Mouse (Mus musculus): ENCODE results near the gene Tmem147. TPM values are rescaled to one million over a fixed set of nuclear protein-coding genes. Genes with fewer than 3 reads are reported as not detected.

Tmem147 gene
- polyA plus RNA-seq (2014; fragmentation: Illumina TruSeq; extraction: RNeasy Lipid Tissue Mini Kit (QIAGEN cat#74804); ENCODE audit: insufficient read depth, low read depth, low replicate concordance), result 100 TPM

DNA sequence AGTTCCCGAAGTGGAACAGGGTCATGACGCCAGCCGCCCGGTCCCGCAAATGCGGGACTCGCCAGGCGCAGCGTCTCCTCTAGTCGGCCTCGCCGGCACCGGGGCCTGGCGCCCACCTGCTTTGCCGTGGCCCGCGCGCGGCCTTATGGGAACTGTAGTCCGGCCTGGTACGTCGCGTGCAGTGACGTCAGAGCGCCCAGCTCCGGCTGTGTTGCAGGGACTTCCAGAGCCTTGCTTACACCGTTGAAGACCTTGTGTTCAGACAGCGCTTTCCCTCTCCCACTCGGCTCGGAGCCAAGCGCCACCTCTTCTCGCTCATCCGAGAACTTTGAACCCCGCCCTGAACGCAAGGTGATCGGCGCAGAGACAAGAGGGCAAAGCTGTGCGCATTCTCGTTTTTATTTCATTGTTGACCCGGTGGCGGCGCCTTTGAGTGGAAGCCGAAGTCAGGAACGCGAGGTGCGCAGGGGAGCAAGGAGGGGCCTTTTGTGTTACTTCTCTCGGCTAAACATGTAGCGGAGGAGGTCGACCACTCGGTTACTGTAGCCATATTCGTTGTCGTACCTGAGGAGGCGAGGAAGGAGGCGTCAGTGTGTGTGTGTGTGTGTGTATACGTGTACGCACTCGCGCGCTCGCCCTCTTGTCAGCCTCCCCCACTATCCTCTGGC is at the start of gene Tmem147:
Gene Tmem147 (minus strand): TSS at position 145 of the 668 bp plus-strand sequence.

DNA sequence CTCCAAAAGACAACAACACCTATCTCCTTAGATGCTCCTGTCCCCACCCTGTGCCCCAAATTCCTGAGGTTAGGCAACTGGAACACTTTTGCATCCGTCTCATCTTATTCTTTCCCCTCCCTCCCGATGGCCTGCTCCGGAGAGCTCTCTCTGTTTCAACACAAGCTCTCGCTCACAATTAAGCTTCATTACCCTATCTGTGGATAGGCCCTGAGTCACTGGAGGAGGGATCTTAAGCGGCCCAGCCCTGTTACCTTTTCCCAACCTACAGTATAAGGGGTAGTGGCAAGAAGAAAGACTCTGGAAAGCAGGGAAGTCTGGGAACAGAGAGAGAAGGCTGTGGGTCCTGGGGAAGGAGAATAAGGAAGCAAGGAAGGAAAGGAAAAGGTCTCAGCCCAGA is 34.1 kb upstream of the Tmem147 start, which contains the start of gene Dmkn:
Gene Dmkn (plus strand): TSS at position 301 of the 400 bp plus-strand sequence.

DNA sequence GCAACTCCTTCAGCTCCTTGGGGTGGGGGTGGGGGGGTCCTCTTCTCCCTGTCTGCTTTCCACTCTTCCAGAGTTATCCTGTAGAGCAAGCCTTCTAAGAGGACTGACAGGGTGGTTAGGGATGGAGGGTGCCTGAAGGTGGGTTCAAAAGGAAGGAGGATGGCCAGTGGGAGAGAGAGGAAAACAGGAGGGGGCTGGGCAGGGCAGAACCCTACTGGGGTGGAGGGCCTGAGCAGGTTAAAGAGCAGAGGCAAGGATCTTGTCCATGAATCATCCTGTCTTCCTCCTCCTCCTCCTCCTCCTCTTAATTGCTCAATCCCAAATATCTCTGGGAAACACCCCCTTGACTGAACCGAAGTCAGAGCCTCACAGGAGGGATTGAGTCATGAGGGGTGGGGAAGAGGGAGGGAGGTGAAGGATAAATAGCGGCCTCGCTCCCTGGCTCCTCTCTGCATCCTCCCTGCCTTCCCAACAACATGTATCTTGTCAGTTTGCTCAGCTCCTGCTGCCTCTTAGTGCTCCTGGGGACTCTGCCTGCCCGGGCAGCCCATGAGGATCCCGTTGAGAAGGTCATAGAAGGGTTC is 21.8 kb upstream of the Tmem147 start, which contains the start of gene Sbsn:
Gene Sbsn (plus strand): TSS at position 386 of the 584 bp plus-strand sequence.

DNA sequence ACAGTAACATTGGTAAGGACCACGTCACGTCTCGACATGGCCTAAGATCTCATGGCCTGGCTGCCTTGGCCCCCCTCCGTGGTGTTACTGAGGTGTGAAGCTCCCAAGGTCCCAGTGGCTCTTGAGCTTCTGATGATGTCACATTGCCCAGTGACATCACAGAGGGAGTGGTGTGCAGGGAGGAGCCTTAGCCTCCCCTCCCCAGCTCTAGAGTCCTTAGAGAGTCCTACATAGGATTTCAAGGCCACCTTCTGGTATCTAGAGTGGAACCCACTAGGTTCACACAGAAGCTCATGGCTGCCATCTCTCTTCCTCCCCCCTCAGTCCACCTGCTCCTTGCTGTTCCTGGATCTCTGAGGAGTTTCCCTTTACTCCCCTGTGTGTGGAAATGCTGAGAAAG is 14.3 kb upstream of the Tmem147 start, which contains the start of gene Gapdhs:
Gene Gapdhs (minus strand): TSS at position 65 of the 400 bp plus-strand sequence.

DNA sequence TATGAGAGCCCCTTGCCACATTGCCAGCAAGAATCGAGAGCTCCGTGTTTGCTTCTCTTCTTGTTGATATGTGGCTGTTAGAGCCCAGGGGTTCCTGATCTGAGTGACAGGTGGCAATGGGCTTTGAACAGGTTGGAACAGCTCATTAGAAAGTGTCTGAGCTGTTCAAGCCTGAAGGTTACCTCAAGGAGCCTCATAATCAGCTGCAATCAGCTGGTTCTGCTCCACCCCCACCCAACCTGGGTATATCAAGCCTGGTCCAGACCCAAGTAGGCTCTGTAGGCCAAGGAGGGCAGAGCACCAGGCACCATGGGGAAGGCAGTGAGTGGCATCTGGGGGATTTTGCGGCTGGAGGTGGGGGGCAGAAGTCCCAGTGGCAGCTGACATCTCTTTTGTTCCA is 17.4 kb downstream of the Tmem147 start, which contains the start of gene Atp4a:
Gene Atp4a (plus strand): TSS at position 268 of the 400 bp plus-strand sequence.

DNA sequence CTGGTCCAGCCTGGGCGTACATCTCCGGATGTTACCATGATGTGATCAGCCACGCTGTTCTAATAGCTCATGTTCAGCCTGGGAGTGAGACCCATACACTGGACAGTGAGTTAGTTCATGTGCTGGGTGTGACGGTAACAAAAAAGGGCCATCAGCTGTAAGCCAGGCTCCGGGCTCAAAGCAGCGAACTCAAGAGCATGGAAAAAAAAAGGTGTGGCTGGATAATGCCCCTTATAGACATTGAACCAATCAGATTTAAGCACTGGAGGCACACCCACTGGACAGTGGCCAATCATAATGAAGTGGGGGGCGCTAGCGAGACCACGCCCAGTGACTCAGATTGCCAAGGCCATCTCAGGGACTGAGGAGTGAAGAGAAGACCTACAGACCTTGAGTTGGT is 30.8 kb downstream of the Tmem147 start, which contains the start of gene 2200002J24Rik:
Gene 2200002J24Rik (plus strand): TSS at position 338 of the 400 bp plus-strand sequence.

Other genes starting within 250 kb of the Tmem147 start
- gene Prodh2, start 235.9 kb downstream of the Tmem147 start, polyA plus RNA-seq (2014; fragmentation: Illumina TruSeq; extraction: RNeasy Lipid Tissue Mini Kit (QIAGEN cat#74804); ENCODE audit: insufficient read depth, low read depth, low replicate concordance), result not detected
- 1.8 TPM for gene Arhgap33, start 194.5 kb downstream of the Tmem147 start, polyA plus RNA-seq (2014; fragmentation: Illumina TruSeq; extraction: RNeasy Lipid Tissue Mini Kit (QIAGEN cat#74804); ENCODE audit: insufficient read depth, low read depth, low replicate concordance)
- 15.7 TPM for gene Hspb6, start 177.4 kb downstream of the Tmem147 start, polyA plus RNA-seq (2014; fragmentation: Illumina TruSeq; extraction: RNeasy Lipid Tissue Mini Kit (QIAGEN cat#74804); ENCODE audit: insufficient read depth, low read depth, low replicate concordance)
- gene Proser3, start 177.2 kb downstream of the Tmem147 start, polyA plus RNA-seq (2014; fragmentation: Illumina TruSeq; extraction: RNeasy Lipid Tissue Mini Kit (QIAGEN cat#74804); ENCODE audit: insufficient read depth, low read depth, low replicate concordance), result 3.8 TPM
- 24.8 TPM for gene Lin37, start 169.7 kb downstream of the Tmem147 start, polyA plus RNA-seq (2014; fragmentation: Illumina TruSeq; extraction: RNeasy Lipid Tissue Mini Kit (QIAGEN cat#74804); ENCODE audit: insufficient read depth, low read depth, low replicate concordance)
- 48.6 TPM for gene U2af1l4, start 166.2 kb downstream of the Tmem147 start, polyA plus RNA-seq (2014; fragmentation: Illumina TruSeq; extraction: RNeasy Lipid Tissue Mini Kit (QIAGEN cat#74804); ENCODE audit: insufficient read depth, low read depth, low replicate concordance)
- gene Gm49396, start 166.2 kb downstream of the Tmem147 start, polyA plus RNA-seq (2014; fragmentation: Illumina TruSeq; extraction: RNeasy Lipid Tissue Mini Kit (QIAGEN cat#74804); ENCODE audit: insufficient read depth, low read depth, low replicate concordance), result 3.4 TPM
- gene Psenen, start 165.9 kb downstream of the Tmem147 start, polyA plus RNA-seq (2014; fragmentation: Illumina TruSeq; extraction: RNeasy Lipid Tissue Mini Kit (QIAGEN cat#74804); ENCODE audit: insufficient read depth, low read depth, low replicate concordance), result 190 TPM
- 8.4 TPM for gene Igflr1, start 164.1 kb downstream of the Tmem147 start, polyA plus RNA-seq (2014; fragmentation: Illumina TruSeq; extraction: RNeasy Lipid Tissue Mini Kit (QIAGEN cat#74804); ENCODE audit: insufficient read depth, low read depth, low replicate concordance)
- gene Kmt2b, start 140.8 kb downstream of the Tmem147 start, polyA plus RNA-seq (2014; fragmentation: Illumina TruSeq; extraction: RNeasy Lipid Tissue Mini Kit (QIAGEN cat#74804); ENCODE audit: insufficient read depth, low read depth, low replicate concordance), result 8.2 TPM
- gene Zbtb32, start 130.6 kb downstream of the Tmem147 start, polyA plus RNA-seq (2014; fragmentation: Illumina TruSeq; extraction: RNeasy Lipid Tissue Mini Kit (QIAGEN cat#74804); ENCODE audit: insufficient read depth, low read depth, low replicate concordance), result 2.5 TPM
- gene Upk1a, start 116.7 kb downstream of the Tmem147 start, polyA plus RNA-seq (2014; fragmentation: Illumina TruSeq; extraction: RNeasy Lipid Tissue Mini Kit (QIAGEN cat#74804); ENCODE audit: insufficient read depth, low read depth, low replicate concordance), result 2.1 TPM
- 694 TPM for gene Cox6b1, start 103.4 kb downstream of the Tmem147 start, polyA plus RNA-seq (2014; fragmentation: Illumina TruSeq; extraction: RNeasy Lipid Tissue Mini Kit (QIAGEN cat#74804); ENCODE audit: insufficient read depth, low read depth, low replicate concordance)
- gene Etv2, start 93.7 kb downstream of the Tmem147 start, polyA plus RNA-seq (2014; fragmentation: Illumina TruSeq; extraction: RNeasy Lipid Tissue Mini Kit (QIAGEN cat#74804); ENCODE audit: insufficient read depth, low read depth, low replicate concordance), result not detected
- 62.6 TPM for gene Rbm42, start 79.2 kb downstream of the Tmem147 start, polyA plus RNA-seq (2014; fragmentation: Illumina TruSeq; extraction: RNeasy Lipid Tissue Mini Kit (QIAGEN cat#74804); ENCODE audit: insufficient read depth, low read depth, low replicate concordance)
- gene Haus5, start 64.5 kb downstream of the Tmem147 start, polyA plus RNA-seq (2014; fragmentation: Illumina TruSeq; extraction: RNeasy Lipid Tissue Mini Kit (QIAGEN cat#74804); ENCODE audit: insufficient read depth, low read depth, low replicate concordance), result 7.4 TPM
- gene Pmis2, start 57.9 kb downstream of the Tmem147 start, polyA plus RNA-seq (2014; fragmentation: Illumina TruSeq; extraction: RNeasy Lipid Tissue Mini Kit (QIAGEN cat#74804); ENCODE audit: insufficient read depth, low read depth, low replicate concordance), result not detected
- gene 2200002J24Rik, start 30.6 kb downstream of the Tmem147 start, polyA plus RNA-seq (2014; fragmentation: Illumina TruSeq; extraction: RNeasy Lipid Tissue Mini Kit (QIAGEN cat#74804); ENCODE audit: insufficient read depth, low read depth, low replicate concordance), result not detected
- gene Atp4a, start 17.3 kb downstream of the Tmem147 start, polyA plus RNA-seq (2014; fragmentation: Illumina TruSeq; extraction: RNeasy Lipid Tissue Mini Kit (QIAGEN cat#74804); ENCODE audit: insufficient read depth, low read depth, low replicate concordance), result not detected
- gene Gapdhs, start 14.1 kb upstream of the Tmem147 start, polyA plus RNA-seq (2014; fragmentation: Illumina TruSeq; extraction: RNeasy Lipid Tissue Mini Kit (QIAGEN cat#74804); ENCODE audit: insufficient read depth, low read depth, low replicate concordance), result not detected
- gene Sbsn, start 21.9 kb upstream of the Tmem147 start, polyA plus RNA-seq (2014; fragmentation: Illumina TruSeq; extraction: RNeasy Lipid Tissue Mini Kit (QIAGEN cat#74804); ENCODE audit: insufficient read depth, low read depth, low replicate concordance), result 17.0 TPM
- 66.8 TPM for gene Dmkn, start 34.2 kb upstream of the Tmem147 start, polyA plus RNA-seq (2014; fragmentation: Illumina TruSeq; extraction: RNeasy Lipid Tissue Mini Kit (QIAGEN cat#74804); ENCODE audit: insufficient read depth, low read depth, low replicate concordance)
- gene Krtdap, start 58.4 kb upstream of the Tmem147 start, polyA plus RNA-seq (2014; fragmentation: Illumina TruSeq; extraction: RNeasy Lipid Tissue Mini Kit (QIAGEN cat#74804); ENCODE audit: insufficient read depth, low read depth, low replicate concordance), result not detected
- gene Ffar2, start 94.2 kb upstream of the Tmem147 start, polyA plus RNA-seq (2014; fragmentation: Illumina TruSeq; extraction: RNeasy Lipid Tissue Mini Kit (QIAGEN cat#74804); ENCODE audit: insufficient read depth, low read depth, low replicate concordance), result 1.6 TPM
- not detected for gene Ffar3, start 126.6 kb upstream of the Tmem147 start, polyA plus RNA-seq (2014; fragmentation: Illumina TruSeq; extraction: RNeasy Lipid Tissue Mini Kit (QIAGEN cat#74804); ENCODE audit: insufficient read depth, low read depth, low replicate concordance)
- gene Ffar1, start 132.0 kb upstream of the Tmem147 start, polyA plus RNA-seq (2014; fragmentation: Illumina TruSeq; extraction: RNeasy Lipid Tissue Mini Kit (QIAGEN cat#74804); ENCODE audit: insufficient read depth, low read depth, low replicate concordance), result 0.51 TPM
- 9.9 TPM for gene Cd22, start 150.8 kb upstream of the Tmem147 start, polyA plus RNA-seq (2014; fragmentation: Illumina TruSeq; extraction: RNeasy Lipid Tissue Mini Kit (QIAGEN cat#74804); ENCODE audit: insufficient read depth, low read depth, low replicate concordance)
- 1.6 TPM for gene Mag, start 185.3 kb upstream of the Tmem147 start, polyA plus RNA-seq (2014; fragmentation: Illumina TruSeq; extraction: RNeasy Lipid Tissue Mini Kit (QIAGEN cat#74804); ENCODE audit: insufficient read depth, low read depth, low replicate concordance)
- 0.86 TPM for gene Hamp2, start 195.1 kb upstream of the Tmem147 start, polyA plus RNA-seq (2014; fragmentation: Illumina TruSeq; extraction: RNeasy Lipid Tissue Mini Kit (QIAGEN cat#74804); ENCODE audit: insufficient read depth, low read depth, low replicate concordance)
- 32.5 TPM for gene Hamp, start 214.5 kb upstream of the Tmem147 start, polyA plus RNA-seq (2014; fragmentation: Illumina TruSeq; extraction: RNeasy Lipid Tissue Mini Kit (QIAGEN cat#74804); ENCODE audit: insufficient read depth, low read depth, low replicate concordance)
- gene Usf2, start 227.3 kb upstream of the Tmem147 start, polyA plus RNA-seq (2014; fragmentation: Illumina TruSeq; extraction: RNeasy Lipid Tissue Mini Kit (QIAGEN cat#74804); ENCODE audit: insufficient read depth, low read depth, low replicate concordance), result 69.5 TPM
- gene Lsr, start 243.9 kb upstream of the Tmem147 start, polyA plus RNA-seq (2014; fragmentation: Illumina TruSeq; extraction: RNeasy Lipid Tissue Mini Kit (QIAGEN cat#74804); ENCODE audit: insufficient read depth, low read depth, low replicate concordance), result 37.2 TPM
- 5.7 TPM for gene Fam187b, start 244.2 kb upstream of the Tmem147 start, polyA plus RNA-seq (2014; fragmentation: Illumina TruSeq; extraction: RNeasy Lipid Tissue Mini Kit (QIAGEN cat#74804); ENCODE audit: insufficient read depth, low read depth, low replicate concordance)

Data from lung, adult 10 weeks (tissue).